Mouse (Mus musculus): ENCODE results near the gene Apex1.
A peak's percentile ranks its signal among the peaks of the same experiment; 100 is the strongest.

DNA sequence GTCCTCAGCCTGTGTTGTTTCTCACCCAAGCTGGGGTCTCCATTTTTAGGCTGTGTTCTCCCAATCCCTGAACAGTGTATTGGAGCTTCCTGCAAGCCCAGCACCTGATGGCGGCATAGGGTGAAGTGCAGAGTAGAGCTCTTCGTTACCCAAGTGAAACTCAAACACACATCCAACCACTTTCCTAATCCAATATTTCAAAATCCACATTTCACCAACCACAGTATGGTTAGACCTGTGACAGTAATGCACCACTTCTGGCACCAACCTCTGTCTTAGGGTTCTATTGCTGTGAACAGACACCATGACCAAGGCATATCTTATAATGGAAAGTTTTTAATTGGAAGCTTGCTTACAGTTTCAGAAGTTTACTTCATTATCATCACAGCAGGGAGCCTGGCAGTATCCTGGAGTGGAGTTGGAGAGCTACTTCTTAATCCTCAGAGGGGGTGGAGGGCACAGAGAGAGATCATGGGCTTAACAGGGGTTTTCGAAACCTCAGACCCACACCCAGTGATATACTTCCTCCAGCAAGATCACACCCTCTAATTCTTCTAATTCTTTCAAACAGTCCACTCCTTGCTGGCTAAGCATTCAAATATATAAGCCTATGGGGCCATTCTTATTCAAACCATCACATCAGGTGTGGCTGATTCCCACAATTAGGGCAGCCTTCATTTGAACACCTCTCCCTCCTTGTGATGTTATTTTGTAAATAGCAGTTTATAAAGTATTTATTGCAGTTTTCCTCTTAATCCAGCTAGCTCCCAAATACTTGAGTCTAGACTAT lies 13.5 kb downstream of the Apex1 start:
- TF ChIP-seq CTCF (conservative IDR thresholded peaks at IDR 0.05; ENCODE audit: low read length) (no peak), NANOG (IDR thresholded peaks at IDR 0.05; ENCODE audit: borderline replicate concordance, low read length) (peak; percentile 78)
